Mouse (Mus musculus): ENCODE measurements around the gene Phf24. TPM values are rescaled to one million over a fixed set of nuclear protein-coding genes. Genes with fewer than 3 reads are reported as not detected.
"Not testable (repeated sequence)": the region's sequence is repeated elsewhere in the genome, so short reads cannot be mapped to it uniquely, and the experiment has no call there.

The Phf24 gene
- total RNA-seq, 2 experiments from 2014 or later = 6.5 to 7.7 TPM

GRCm38 (mm10) chr4:42950065-42950558 is 33.7 kb downstream of the Phf24 start:
- DNase-seq = peak; percentile 93 to 94

GRCm38 (mm10) chr4:42951206-42952195 is 35.0 kb downstream of the Phf24 start:
- DNase-seq = peak in 1 of 2 experiments; percentile 29

GRCm38 (mm10) chr4:42952563-42952962 is 36.1 kb downstream of the Phf24 start:
- peak; percentile 77 to 79 for DNase-seq

GRCm38 (mm10) chr4:42953435-42954094 is 37.1 kb downstream of the Phf24 start:
- DNase-seq = peak; percentile 79 to 87

GRCm38 (mm10) chr4:42954297-42954696 is 37.8 kb downstream of the Phf24 start:
- DNase-seq = peak; percentile 72 to 89

GRCm38 (mm10) chr4:42955200-42955599 is 38.7 kb downstream of the Phf24 start:
- peak in 1 of 2 experiments; percentile 37 for DNase-seq

GRCm38 (mm10) chr4:42956581-42956980 is 40.1 kb downstream of the Phf24 start:
- no peak for DNase-seq

- no peak for DNase-seq
Measured at GRCm38 (mm10) chr4:42957306-42957705, 40.8 kb downstream of the Phf24 start.

- no peak for DNase-seq
Measured at GRCm38 (mm10) chr4:42957979-42958378, 41.5 kb downstream of the Phf24 start.

GRCm38 (mm10) chr4:42958942-42959341 is 42.5 kb downstream of the Phf24 start:
- DNase-seq = peak; percentile 28 to 58

- peak in 1 of 2 experiments; percentile 26 for DNase-seq
Measured at GRCm38 (mm10) chr4:42959382-42959781, 42.9 kb downstream of the Phf24 start.

- peak; percentile 59 to 82 for DNase-seq
Measured at GRCm38 (mm10) chr4:42961592-42961991, 45.1 kb downstream of the Phf24 start.

GRCm38 (mm10) chr4:42963480-42963879 is 47.0 kb downstream of the Phf24 start:
- no peak for DNase-seq

- DNase-seq = peak in 1 of 2 experiments; percentile 67
Measured at GRCm38 (mm10) chr4:42965039-42965719, 48.7 kb downstream of the Phf24 start.

- no peak for DNase-seq
Measured at GRCm38 (mm10) chr4:42969304-42969703, 52.8 kb downstream of the Phf24 start, which contains the start of gene 1700022I11Rik. TSS of gene 1700022I11Rik (plus strand) at chr4:42969604.

- no peak for DNase-seq
Measured at GRCm38 (mm10) chr4:42972952-42973351, 56.5 kb downstream of the Phf24 start.

- DNase-seq = no peak
Measured at GRCm38 (mm10) chr4:42973868-42974267, 57.4 kb downstream of the Phf24 start.

GRCm38 (mm10) chr4:42978062-42978461 is 61.6 kb downstream of the Phf24 start:
- DNase-seq = no peak

- not testable (repeated sequence) for DNase-seq
Measured at GRCm38 (mm10) chr4:42980467-42980866, 64.0 kb downstream of the Phf24 start.

- DNase-seq = no peak
Measured at GRCm38 (mm10) chr4:42988296-42988695, 71.8 kb downstream of the Phf24 start.
